16 mouse cellular contexts compared by ENCODE assay signal in genomic region chr8:8183233-8183622, GRCm38 (mm10).
DNase-seq lines count a peak whose midpoint lies in the region; ATAC-seq and TF ChIP-seq lines count a peak whose summit lies in the region.
"Had no signal": no experiment of that assay in that cellular context is flagged by ENCODE, and none has a peak within 500 bp of the region (broad histone marks: within the 10 kb centered on the region; RNA-seq: fewer than 3 reads in every experiment).

No protein-coding gene starts in this region.

- H3K4me3 ChIP-seq in heart, embryonic 11.5 days (ENCODE audit: low read depth, low read length), result no peak overlapping the region
- H3K4me3 ChIP-seq in liver, embryonic 12.5 days, result no peak overlapping the region
- H3K4me3 ChIP-seq in gastrocnemius, adult 2 months, result no peak overlapping the region
- H3K4me3 ChIP-seq: layer of hippocampus, adult 2 months; midbrain, embryonic 15.5 days had no signal

- H3K9ac ChIP-seq in heart, embryonic 11.5 days (ENCODE audit: low read depth, low read length), result no peak overlapping the region
- no peak overlapping the region for H3K9ac ChIP-seq in liver, embryonic 12.5 days
- H3K9ac ChIP-seq: forebrain, postnatal 0 days; hindbrain, embryonic 14.5 days; midbrain, embryonic 15.5 days had no signal

- intact Hi-C loops in heart, postnatal 10 days (cut with DNase I), result no loop called here
- intact Hi-C loops in gastrocnemius, adult 2 months (cut with DNase I), result no loop called here

- no peak overlapping the region for H3K4me2 ChIP-seq in heart, embryonic 11.5 days
- H3K4me2 ChIP-seq in liver, embryonic 12.5 days, result no peak overlapping the region
- H3K4me2 ChIP-seq: hindbrain, embryonic 14.5 days; liver, embryonic 11.5 days; midbrain, embryonic 15.5 days had no signal

- peak; percentile 20 to 50 for DNase-seq in heart, adult 18-20 months
- DNase-seq in Patski (ENCODE audit: low read depth, low spot score), result no peak
- peak; percentile 32 to 43 for DNase-seq in heart, postnatal 10 days
- DNase-seq in kidney, postnatal 25 days, result peak; percentile 2 to 34
- DNase-seq in gastrocnemius, adult 2 months, result no peak
- DNase-seq: cerebellum, adult 11 months; forebrain, postnatal 0 days; lung, postnatal 36 days; right cerebral cortex, postnatal 25 days had no signal

- H3K4me1 ChIP-seq in heart, embryonic 11.5 days (ENCODE audit: control insufficient read depth, insufficient read depth, low read length), result peaks cover 5% of the 10 kb centered on the region; the same call in 1 of the 2 replicates
- H3K4me1 ChIP-seq in liver, embryonic 12.5 days, result no peaks in the 10 kb centered on the region
- H3K4me1 ChIP-seq: midbrain, embryonic 15.5 days had no signal

- POLR2A ChIA-PET in Patski (lab: Charles Lee), result no interaction called here

- in situ Hi-C loops in Patski (cut with MboI; ENCODE audit: low pct_unique_long_range_greater_than_20kb), result no loop called here

- H3K27me3 ChIP-seq in heart, embryonic 11.5 days (ENCODE audit: control insufficient read depth, insufficient read depth, low read length), result no peaks in the 10 kb centered on the region
- H3K27me3 ChIP-seq in Patski, result no peaks in the 10 kb centered on the region
- H3K27me3 ChIP-seq in liver, embryonic 12.5 days (replicated peaks), result no peaks in the 10 kb centered on the region
- H3K27me3 ChIP-seq: midbrain, embryonic 15.5 days had no signal

- ATAC-seq in heart, embryonic 11.5 days (replicated peaks; ENCODE audit: insufficient number of reproducible peaks, low FRiP score, low TSS enrichment), result no peak
- ATAC-seq in Patski, result peak; percentile 93
- ATAC-seq in liver, embryonic 12.5 days, result no peak
- ATAC-seq in CD4-positive, CD25-positive, alpha-beta regulatory T cell, adult 4 months, result no peak
- ATAC-seq: forebrain, postnatal 0 days; midbrain, embryonic 15.5 days had no signal

- 31% methylated on average over 6 of the region's 6 CpGs for WGBS in heart, embryonic 11.5 days (ENCODE audit: insufficient replicate concordance)
- WGBS in liver, embryonic 12.5 days (ENCODE audit: insufficient replicate concordance), result 39% methylated on average over 6 of the region's 6 CpGs

- TF ChIP-seq CTCF in Patski (IDR thresholded peaks at IDR 0.05), result no peak
- no peak for TF ChIP-seq CTCF in gastrocnemius, adult 2 months (IDR thresholded peaks at IDR 0.05)

- CTCF ChIA-PET in Patski (lab: Charles Lee), result no interaction called here

- H3K9me3 ChIP-seq in heart, embryonic 11.5 days (replicated peaks; ENCODE audit: control insufficient read depth, low read length), result no peaks in the 10 kb centered on the region
- no peaks in the 10 kb centered on the region for H3K9me3 ChIP-seq in liver, embryonic 12.5 days (replicated peaks)
- H3K9me3 ChIP-seq: midbrain, embryonic 15.5 days had no signal

- H3K36me3 ChIP-seq in heart, embryonic 11.5 days (ENCODE audit: control insufficient read depth, insufficient read depth, low read length), result no peaks in the 10 kb centered on the region
- no peaks in the 10 kb centered on the region for H3K36me3 ChIP-seq in liver, embryonic 12.5 days
- H3K36me3 ChIP-seq: midbrain, embryonic 15.5 days had no signal

- no peak overlapping the region for H3K27ac ChIP-seq in heart, embryonic 11.5 days (ENCODE audit: low read depth, low read length)
- no peak overlapping the region for H3K27ac ChIP-seq in liver, embryonic 12.5 days
- no peak overlapping the region for H3K27ac ChIP-seq in gastrocnemius, adult 2 months
- H3K27ac ChIP-seq: hindbrain, embryonic 14.5 days; layer of hippocampus, adult 2 months; midbrain, embryonic 15.5 days had no signal

Comparison
In these comparisons a context has a peak if more than half of its experiments do, and no peak if none do; other contexts are left out.
1. DNase-seq: peak in heart, adult 18-20 months (2 of 2), heart, postnatal 10 days (2 of 2) and kidney, postnatal 25 days (2 of 2); none in Patski (single experiment) and gastrocnemius, adult 2 months (single experiment).